Mouse (Mus musculus) myocyte (in vitro differentiated cells): ENCODE measurements at regions not wholly inside any gene's neighbourhood (a gene's known extent, or its start where the extent isn't known, plus 50 kb on each side); places are given as distances from the start of the nearest gene placed in this dataset.

Source experiments
- H3K27me3 ChIP-seq: one replicate; pipeline ENCODE4 v1.6.1; 2011; ENCODE audit not compliant: control insufficient read depth, insufficient read depth, insufficient read length
- H3K36me3 ChIP-seq: one replicate; pipeline ENCODE4 v1.6.1; 2011; ENCODE audit not compliant: control insufficient read depth, insufficient read depth
- H3K4me2 ChIP-seq: one replicate; pipeline ENCODE4 v1.6.1; 2011; ENCODE audit warnings: low read depth, control low read depth
- H3K4me3 ChIP-seq: one replicate; pipeline ENCODE4 v1.5.1; 2011; ENCODE audit warnings: mild to moderate bottlenecking, control low read depth, moderate library complexity
- H3K79me2 ChIP-seq: one replicate; pipeline ENCODE4 v1.6.1; 2011; ENCODE audit not compliant: control insufficient read depth, insufficient read depth
- H3ac ChIP-seq: one replicate; pipeline ENCODE4 v1.6.1; 2011; ENCODE audit not compliant: control insufficient read depth, insufficient read length
- CEBPB ChIP-seq: IDR thresholded peaks from 2 replicates; pipeline ENCODE4 v1.6.1; 2011; ENCODE audit warnings: mild to moderate bottlenecking, moderate library complexity; ENCODE audit not compliant: poor library complexity, insufficient read depth, severe bottlenecking
- E2F4 ChIP-seq: IDR thresholded peaks from one replicate; pipeline ENCODE4 v1.6.1; 2011; ENCODE audit warnings: mild to moderate bottlenecking, control low read depth, moderate library complexity; ENCODE audit not compliant: insufficient read depth
- MAX ChIP-seq: IDR thresholded peaks from one replicate; pipeline ENCODE4 v1.6.1; 2011; ENCODE audit warnings: low read depth, mild to moderate bottlenecking, control low read depth
- MYOD1 ChIP-seq, 3 experiments: IDR thresholded peaks; one replicate each; pipeline ENCODE4 v1.6.1; 2011; ENCODE audit warnings: control low read depth in 2 of 3, low read depth in 2 of 3, mild to moderate bottlenecking in 2 of 3, moderate library complexity in 1 of 3; ENCODE audit not compliant: insufficient read length in 2 of 3, control insufficient read depth in 1 of 3
- MYOG ChIP-seq, 3 experiments: IDR thresholded peaks; one replicate each; pipeline ENCODE4 v1.6.1; 2011; ENCODE audit warnings: control low read depth in 2 of 3, low read depth in 2 of 3, mild to moderate bottlenecking in 2 of 3; ENCODE audit not compliant: insufficient read length in 2 of 3, control insufficient read depth in 1 of 3, insufficient read depth in 1 of 3
- POLR2AphosphoS2 ChIP-seq: IDR thresholded peaks from one replicate; pipeline ENCODE4 v1.6.1; 2011; ENCODE audit warnings: low read depth, control low read depth; ENCODE audit not compliant: insufficient read length
- REST ChIP-seq: IDR thresholded peaks from one replicate; pipeline ENCODE4 v1.6.1; 2011; ENCODE audit warnings: mild to moderate bottlenecking, control low read depth, moderate library complexity; ENCODE audit not compliant: insufficient read depth, insufficient read length
- SRF ChIP-seq: IDR thresholded peaks from one replicate; pipeline ENCODE4 v1.6.1; 2011; ENCODE audit warnings: low read depth; ENCODE audit not compliant: control insufficient read depth, insufficient read length
- TCF12 ChIP-seq: IDR thresholded peaks from one replicate; pipeline ENCODE4 v1.6.1; 2011; ENCODE audit warnings: mild to moderate bottlenecking, control low read depth; ENCODE audit not compliant: poor library complexity, insufficient read depth, severe bottlenecking
- TCF3 ChIP-seq: IDR thresholded peaks from one replicate; pipeline ENCODE4 v1.6.1; 2011; ENCODE audit warnings: low read depth, control low read depth; ENCODE audit not compliant: insufficient read length
- USF1 ChIP-seq: IDR thresholded peaks from one replicate; pipeline ENCODE4 v1.6.1; 2011; ENCODE audit warnings: low read depth, mild to moderate bottlenecking, control low read depth, moderate library complexity

- H3K79me2 ChIP-seq, result no peaks in the 10 kb centered on the region
- TF ChIP-seq MYOD1 (IDR thresholded peaks at IDR 0.05; ENCODE audit: control insufficient read depth in 1 of 3, insufficient read length in 2 of 3, low read depth in 2 of 3) (peak in 1 of 3 experiments; percentile 14), CEBPB (0 out of 2 replicates have a peak, but pooled peaks have one; percentile 1), E2F4 (no peak), REST (no peak), POLR2AphosphoS2 (no peak)
- no peak overlapping the region for H3ac ChIP-seq
- H3K36me3 ChIP-seq, result no peaks in the 10 kb centered on the region
- no peak overlapping the region for H3K4me3 ChIP-seq
- H3K27me3 ChIP-seq, result no peaks in the 10 kb centered on the region
- peak overlapping the region; percentile 40 for H3K4me2 ChIP-seq
These were observed 255.2 kb upstream of the Tnp1 start for GRCm38 (mm10) chr1:73270787-73271391.

DNA sequence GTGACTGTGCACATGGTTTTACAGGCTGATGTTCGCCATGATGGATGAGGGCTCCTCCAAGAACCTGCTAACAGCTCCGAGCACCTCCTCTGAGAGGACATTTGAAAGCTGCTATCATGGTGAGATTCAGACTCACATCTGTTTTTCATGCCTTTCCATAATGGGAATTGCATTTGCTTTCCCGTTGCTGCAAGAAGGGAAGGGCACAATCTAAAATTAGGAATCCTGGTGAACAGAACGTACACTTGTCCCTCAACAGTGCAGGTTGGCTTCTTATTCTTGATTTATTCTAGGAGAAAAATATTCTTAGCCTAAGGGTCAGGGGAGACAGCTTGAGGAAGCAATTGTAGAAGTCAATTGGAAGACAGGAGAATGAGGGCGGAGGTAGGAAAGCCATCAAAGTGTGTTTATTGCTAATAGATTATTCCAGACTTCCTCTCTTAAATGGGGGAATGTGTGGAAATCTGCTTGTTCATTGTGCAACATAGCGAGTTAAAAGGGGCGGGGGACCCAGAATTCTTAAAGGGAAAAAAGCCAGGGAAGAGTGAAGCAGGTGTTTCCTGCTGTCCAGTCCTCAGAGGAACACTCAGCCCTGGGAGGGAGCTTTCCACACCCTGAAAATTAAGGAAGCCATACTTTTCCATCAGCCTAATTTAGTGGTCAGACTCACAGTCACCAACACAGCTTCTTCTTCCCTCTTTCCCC is 253.5 kb upstream of the Tnp1 start:
- Histone ChIP-seq H3K27me3 (no peaks in the 10 kb centered on the region), H3K4me2 (no peak overlapping the region), H3K4me3 (no peak overlapping the region), H3K79me2 (no peaks in the 10 kb centered on the region), H3ac (no peak overlapping the region), H3K36me3 (no peaks in the 10 kb centered on the region)
- 0 out of 2 replicates have a peak, but pooled peaks have one; percentile 8 for TF ChIP-seq CEBPB
- no peak for TF ChIP-seq TCF12

- Histone ChIP-seq H3K27me3 (no peaks in the 10 kb centered on the region), H3K4me2 (no peak overlapping the region), H3K36me3 (no peaks in the 10 kb centered on the region), H3ac (no peak overlapping the region), H3K79me2 (no peaks in the 10 kb centered on the region), H3K4me3 (no peak overlapping the region)
- no peak for TF ChIP-seq E2F4
- no peak for TF ChIP-seq REST
- no peak for TF ChIP-seq TCF3
- no peak for TF ChIP-seq MAX
- TF ChIP-seq USF1, result no peak
- TF ChIP-seq POLR2AphosphoS2, result no peak
- no peak for TF ChIP-seq CEBPB
- no peak for TF ChIP-seq SRF
- no peak for TF ChIP-seq MYOD1 (IDR thresholded peaks at IDR 0.05; ENCODE audit: control insufficient read depth in 1 of 3, insufficient read length in 2 of 3, low read depth in 2 of 3)
- no peak for TF ChIP-seq MYOG (IDR thresholded peaks at IDR 0.05; ENCODE audit: control insufficient read depth in 1 of 3, insufficient read depth in 1 of 3, insufficient read length in 2 of 3, low read depth in 2 of 3)
- no peak for TF ChIP-seq TCF12
These were observed 249.3 kb upstream of the Tnp1 start for GRCm38 (mm10) chr1:73265009-73265408.

GRCm38 (mm10) chr1:73264245-73264644 is 248.5 kb upstream of the Tnp1 start:
- Histone ChIP-seq H3K36me3 (no peaks in the 10 kb centered on the region), H3K79me2 (no peaks in the 10 kb centered on the region), H3K4me3 (no peak overlapping the region), H3ac (no peak overlapping the region), H3K4me2 (peak overlapping the region; percentile 13), H3K27me3 (no peaks in the 10 kb centered on the region)
- TF ChIP-seq MAX, result no peak
- TF ChIP-seq E2F4, result no peak
- no peak for TF ChIP-seq REST
- no peak for TF ChIP-seq SRF

- H3ac ChIP-seq, result no peak overlapping the region
- TF ChIP-seq MAX (no peak), REST (no peak), MYOD1 (IDR thresholded peaks at IDR 0.05; ENCODE audit: control insufficient read depth in 1 of 3, insufficient read length in 2 of 3, low read depth in 2 of 3) (no peak)
- no peaks in the 10 kb centered on the region for H3K27me3 ChIP-seq
These were observed 243.9 kb upstream of the Tnp1 start for GRCm38 (mm10) chr1:73259525-73260098.

More at GRCm38 (mm10) chr1:73259525-73260098, 243.9 kb upstream of the Tnp1 start:
- Histone ChIP-seq H3K4me3 (no peak overlapping the region), H3K36me3 (no peaks in the 10 kb centered on the region), H3K4me2 (no peak overlapping the region), H3K79me2 (no peaks in the 10 kb centered on the region)
